Comparison of ENCODE assay signal across 8 mouse cellular contexts in genomic region chrX:48256468-48257007, GRCm38 (mm10). TPM values are rescaled to one million over a fixed set of nuclear protein-coding genes. Genes with fewer than 3 reads are reported as not detected.
DNase-seq lines count a peak whose midpoint lies in the region; ATAC-seq and TF ChIP-seq lines count a peak whose summit lies in the region.

Utp14a (plus strand) TSS chrX:48256862.

- ATAC-seq in frontal cortex, adult (ENCODE audit: low TSS enrichment) = peak; percentile 99
- ATAC-seq in lung, postnatal 0 days = peak; percentile 99

- peak; percentile 96 for DNase-seq in MN1 (ENCODE audit: low spot score)
- DNase-seq in cerebellum, adult 9-10 months = peak; percentile 96
- DNase-seq in hindbrain, embryonic 10.5 days (ENCODE audit: low spot score) = peak; percentile 93
- DNase-seq in layer of hippocampus, adult 9-11 months = peak; percentile 94
- peak; percentile 96 for DNase-seq in lung, postnatal 0 days (ENCODE audit: low spot score)
- DNase-seq in ovary, postnatal 14 days (ENCODE audit: low spot score) = peak; percentile 90
- DNase-seq in thymus, postnatal 14 days = peak; percentile 91

- no peak for TF ChIP-seq CTCF in lung, postnatal 0 days (IDR thresholded peaks at IDR 0.05)

- H3K36me3 ChIP-seq in hindbrain, embryonic 10.5 days = peaks cover 17% of the 10 kb centered on the region
- H3K36me3 ChIP-seq in lung, postnatal 0 days (ENCODE audit: insufficient read depth, low read length) = no peaks in the 10 kb centered on the region

- peak; percentile 13; the same call in 1 of the 2 replicates for TF ChIP-seq EP300 in lung, postnatal 0 days (IDR thresholded peaks at IDR 0.05)

- H3K9me3 ChIP-seq in hindbrain, embryonic 10.5 days = no peaks in the 10 kb centered on the region
- no peaks in the 10 kb centered on the region for H3K9me3 ChIP-seq in lung, postnatal 0 days (ENCODE audit: low read length)

- H3K4me3 ChIP-seq in hindbrain, embryonic 10.5 days = peak within 1 kb of the TSS; percentile 59
- H3K4me3 ChIP-seq in lung, postnatal 0 days (ENCODE audit: low read depth, low read length) = peak within 1 kb of the TSS; percentile 48

- H3K4me2 ChIP-seq in lung, postnatal 0 days (replicated peaks; ENCODE audit: low read depth, low read length) = peak within 1 kb of the TSS; percentile 58

- no peaks in the 10 kb centered on the region for H3K27me3 ChIP-seq in hindbrain, embryonic 10.5 days (ENCODE audit: insufficient read depth, poor library complexity, severe bottlenecking)
- H3K27me3 ChIP-seq in lung, postnatal 0 days (replicated peaks; ENCODE audit: insufficient read depth, low read length) = no peaks in the 10 kb centered on the region

- 0 out of 2 replicates have a peak, but pooled peaks cover 4% of the 10 kb centered on the region for H3K4me1 ChIP-seq in hindbrain, embryonic 10.5 days (replicated peaks)
- no peaks in the 10 kb centered on the region for H3K4me1 ChIP-seq in lung, postnatal 0 days (ENCODE audit: insufficient read depth, low read depth, low read length)

- WGBS in hindbrain, embryonic 10.5 days = 10% methylated on average over 33 of the region's 33 CpGs
- 3% methylated on average over 33 of the region's 33 CpGs for WGBS in lung, postnatal 0 days

- H3K9ac ChIP-seq in lung, postnatal 0 days (replicated peaks; ENCODE audit: low read depth) = peak within 1 kb of the TSS; percentile 32; the same call in 1 of the 2 replicates

- peak within 1 kb of the TSS; percentile 83 for H3K27ac ChIP-seq in hindbrain, embryonic 10.5 days
- peak within 1 kb of the TSS; percentile 83 for H3K27ac ChIP-seq in lung, postnatal 0 days (ENCODE audit: low read length)

RNA-seq across cellular contexts. Expression of gene Utp14a, which starts in this region (rescaled TPM):
- 14.5 and 20.0 TPM in 2 replicates for polyA plus RNA-seq in hindbrain, embryonic 10.5 days (2016; fragmentation: Nextera tagmentation; extraction: Ambion mirVana)
- 11.0 and 11.5 TPM in 2 replicates for polyA plus RNA-seq in lung, postnatal 0 days (2015; fragmentation: Nextera tagmentation; extraction: Ambion mirVana)

Comparison
In these comparisons a context has a peak if more than half of its experiments do, and no peak if none do; other contexts are left out.
1. Peak in every context shown above with its lines: DNase-seq, ATAC-seq, H3K4me3 ChIP-seq and H3K27ac ChIP-seq.